Mouse (Mus musculus) retina, adult 2 months (tissue): ENCODE results near the gene Pcna.
"Not testable (repeated sequence)": the region's sequence is repeated elsewhere in the genome, so short reads cannot be mapped to it uniquely, and the experiment has no call there.

ENCODE experiments used
- DNase-seq: peaks from one replicate; pipeline ENCODE4 v3.0.0-alpha.2; 2012; ENCODE audit warnings: low read depth, low spot score

The Pcna gene

GRCm38 (mm10) chr2:132252542-132253528 is at the start of gene Pcna:
Pcna (minus strand) TSS chr2:132253314.
- peak; percentile 88 for DNase-seq

DNA sequence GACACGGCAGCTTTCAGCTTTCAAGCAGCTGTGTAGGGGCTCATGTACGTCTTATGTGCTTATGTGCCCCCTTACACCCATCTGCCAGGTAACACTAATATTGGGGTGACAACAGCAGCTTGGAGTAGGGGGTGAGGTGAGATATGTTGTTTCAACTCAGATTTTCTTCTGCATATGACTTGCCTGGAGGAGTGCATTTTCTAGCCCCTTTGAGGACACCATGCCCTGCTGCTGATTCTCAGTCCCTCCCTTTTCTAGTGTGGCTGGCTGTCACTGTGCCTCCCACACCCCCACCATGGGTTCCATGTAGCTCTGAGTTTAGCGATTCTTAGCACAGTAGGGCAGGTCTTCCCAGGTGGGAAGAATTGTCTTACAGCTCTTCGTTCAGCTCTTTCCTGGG is 48.3 kb upstream of the Pcna start:
- DNase-seq: no peak

DNA sequence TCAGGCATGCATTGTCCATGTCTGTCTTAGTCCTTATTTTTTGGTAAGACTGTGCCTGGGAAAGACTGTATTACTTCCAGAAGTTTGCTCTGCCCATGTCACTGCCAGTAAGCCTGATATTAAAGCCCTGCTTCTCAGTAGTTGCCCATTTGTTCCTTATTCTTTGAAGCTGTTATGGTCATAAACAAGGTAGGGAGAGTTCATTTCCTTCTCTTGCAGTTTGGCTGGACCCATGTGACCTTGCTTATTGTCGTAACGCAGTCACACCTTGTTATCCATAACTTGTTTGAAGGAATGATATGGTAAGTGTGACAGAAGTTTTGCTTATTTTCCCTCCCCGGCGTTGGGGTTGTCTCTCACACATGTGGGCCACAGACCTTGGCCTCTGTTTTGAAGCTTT is 45.1 kb upstream of the Pcna start:
- DNase-seq: no peak

GRCm38 (mm10) chr2:132293694-132294450 is 40.8 kb upstream of the Pcna start:
- DNase-seq: no peak

- DNase-seq: no peak
Observed at GRCm38 (mm10) chr2:132292083-132292482, 39.0 kb upstream of the Pcna start.

DNA sequence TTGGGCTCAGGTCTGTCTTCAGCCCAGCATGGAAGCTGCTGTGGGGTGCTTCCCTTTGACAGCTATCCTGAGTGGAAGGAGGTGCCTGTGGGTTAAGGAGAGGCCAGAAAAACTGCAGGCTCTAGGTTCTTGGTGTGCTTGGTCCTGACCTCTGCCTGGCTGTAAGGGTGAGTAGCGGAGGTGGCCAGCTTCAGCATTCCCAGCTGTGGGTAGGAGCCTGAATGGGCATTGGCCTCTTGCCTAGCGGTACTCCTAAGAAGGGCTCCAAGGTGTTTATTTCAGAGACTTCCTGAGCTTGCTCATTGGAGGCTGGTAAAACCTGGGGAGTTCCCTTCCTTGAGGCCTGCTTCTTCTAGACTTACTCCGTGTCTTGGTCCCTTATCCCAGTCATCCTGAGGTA is 38.2 kb upstream of the Pcna start:
- no peak for DNase-seq

GRCm38 (mm10) chr2:132290808-132291207 is 37.7 kb upstream of the Pcna start:
- DNase-seq: no peak

DNA sequence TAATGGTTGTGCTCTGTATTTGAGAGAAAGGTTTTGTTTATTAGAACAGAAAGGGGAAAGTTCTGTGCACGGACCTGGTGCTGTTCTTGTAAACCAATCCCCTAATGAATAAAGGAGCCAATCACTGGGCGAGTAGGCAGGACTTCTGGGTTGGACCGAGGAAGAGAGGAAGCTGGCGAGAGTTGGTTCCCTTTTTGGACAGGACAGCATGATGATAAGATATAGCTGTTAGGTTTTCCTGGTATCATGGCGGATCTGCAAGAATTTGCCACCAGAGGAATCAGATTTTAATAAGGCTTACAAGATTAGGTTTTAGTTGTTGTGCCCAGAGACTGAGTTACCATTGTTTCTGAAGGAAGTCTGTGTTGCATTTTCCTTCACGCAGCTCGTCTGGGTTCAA is 36.1 kb upstream of the Pcna start:
- not testable (repeated sequence) for DNase-seq

GRCm38 (mm10) chr2:132286376-132287076 is 33.4 kb upstream of the Pcna start:
- no peak for DNase-seq

DNA sequence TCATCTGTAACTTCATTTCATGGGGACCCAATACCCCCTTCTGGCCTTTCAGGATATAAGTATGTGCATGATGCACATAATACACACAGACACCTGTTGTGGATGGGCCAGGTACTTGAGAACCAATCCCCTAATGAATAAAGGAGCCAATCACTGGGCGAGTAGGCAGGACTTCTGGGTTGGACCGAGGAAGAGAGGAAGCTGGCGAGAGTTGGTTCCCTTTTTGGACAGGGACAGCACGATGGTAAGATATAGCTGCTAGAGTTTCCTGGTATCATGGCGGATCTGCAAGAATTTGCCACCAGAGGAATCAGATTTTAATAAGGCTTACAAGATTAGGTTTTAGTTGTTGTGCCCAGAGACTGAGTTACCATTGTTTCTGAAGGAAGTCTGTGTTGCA is 32.6 kb upstream of the Pcna start:
- not testable (repeated sequence) for DNase-seq

GRCm38 (mm10) chr2:132284492-132285139 is 31.5 kb upstream of the Pcna start:
- DNase-seq: no peak

- DNase-seq: no peak
Observed at GRCm38 (mm10) chr2:132283236-132284070, 30.3 kb upstream of the Pcna start.

- no peak for DNase-seq
Observed at GRCm38 (mm10) chr2:132282453-132283174, 29.5 kb upstream of the Pcna start.

GRCm38 (mm10) chr2:132281560-132282452 is 28.7 kb upstream of the Pcna start:
- no peak for DNase-seq

DNA sequence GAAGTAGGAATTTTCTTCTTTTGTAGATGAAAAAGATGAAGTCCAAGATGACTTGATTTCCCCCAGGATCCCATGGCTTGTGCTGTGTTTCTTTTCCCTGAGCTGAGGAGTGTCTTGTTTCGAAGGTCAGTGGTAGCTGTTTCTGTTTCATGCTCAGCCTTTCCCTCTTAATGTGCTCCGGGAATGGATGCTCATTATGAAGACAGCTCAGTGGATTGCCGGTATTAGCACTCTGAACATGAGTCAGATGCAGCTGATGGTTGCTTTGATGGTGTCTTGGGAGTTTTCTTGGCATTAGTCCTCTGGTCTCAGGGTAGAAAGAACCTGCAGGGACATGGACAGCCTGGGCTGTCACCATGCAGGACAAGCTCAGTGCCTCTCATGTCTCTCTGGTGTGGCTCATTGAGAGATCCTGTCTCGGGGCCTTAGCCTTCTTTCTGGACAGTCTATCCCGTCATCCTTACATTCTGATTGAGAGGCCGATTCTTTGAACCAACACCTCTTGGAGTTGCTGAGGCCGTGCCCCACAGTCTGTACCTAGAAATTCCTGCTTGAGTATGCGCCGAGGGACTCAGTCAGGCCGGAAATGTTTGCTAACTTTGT is 27.5 kb upstream of the Pcna start:
- no peak for DNase-seq

DNA sequence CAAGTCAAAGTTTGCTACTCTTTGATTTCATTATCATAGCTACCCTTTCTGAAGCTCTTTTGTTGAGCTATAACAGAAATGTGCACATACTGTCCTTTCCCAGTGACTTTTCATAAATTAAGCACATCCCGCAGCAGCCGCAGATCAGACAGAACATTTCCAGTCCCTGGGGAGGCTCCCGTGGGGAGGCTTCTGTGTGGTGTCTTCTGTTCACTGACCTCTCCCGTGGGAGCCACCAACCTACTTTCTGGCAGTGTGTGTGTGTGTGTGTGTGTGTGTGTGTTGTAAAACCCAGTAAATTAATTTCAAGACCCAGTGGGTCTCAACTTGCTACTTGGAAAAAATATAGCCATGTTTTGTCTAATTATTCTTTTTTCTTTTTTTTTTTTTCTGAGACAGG is 26.9 kb upstream of the Pcna start:
- DNase-seq: no peak

- peak; percentile 61 for DNase-seq
Observed at GRCm38 (mm10) chr2:132279336-132279882, 26.3 kb upstream of the Pcna start.

DNA sequence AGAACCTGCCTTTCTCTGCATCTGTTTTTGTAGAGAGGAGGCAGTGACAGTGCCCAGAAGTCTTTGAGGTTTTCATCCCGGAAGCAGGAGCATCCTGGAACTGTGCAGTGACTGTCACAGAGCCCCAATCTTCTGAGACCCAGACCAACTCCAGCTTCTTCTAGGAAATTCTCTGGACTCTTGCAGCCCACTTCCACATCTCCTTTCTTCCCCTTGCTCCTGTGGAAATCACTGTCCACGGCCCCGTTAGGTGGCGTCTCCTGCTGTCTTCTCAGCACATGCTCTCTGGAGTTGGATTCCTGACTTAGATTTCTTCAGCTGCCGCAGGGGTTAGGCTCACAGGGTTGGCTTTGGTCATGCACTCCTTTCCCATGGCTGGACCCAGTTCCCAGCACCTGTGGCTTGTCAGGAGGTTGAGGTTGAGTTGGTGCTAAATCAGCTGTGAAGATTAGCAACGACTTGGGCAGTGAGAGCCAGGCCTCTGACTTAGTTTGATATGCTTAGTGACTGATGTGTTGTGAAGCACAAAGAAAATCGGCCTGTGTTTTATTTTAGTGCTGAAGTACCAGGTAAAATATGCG is 25.2 kb upstream of the Pcna start:
- no peak for DNase-seq
